Mouse (Mus musculus): ENCODE results near the gene Slc25a26.

Slc25a26 gene

DNA sequence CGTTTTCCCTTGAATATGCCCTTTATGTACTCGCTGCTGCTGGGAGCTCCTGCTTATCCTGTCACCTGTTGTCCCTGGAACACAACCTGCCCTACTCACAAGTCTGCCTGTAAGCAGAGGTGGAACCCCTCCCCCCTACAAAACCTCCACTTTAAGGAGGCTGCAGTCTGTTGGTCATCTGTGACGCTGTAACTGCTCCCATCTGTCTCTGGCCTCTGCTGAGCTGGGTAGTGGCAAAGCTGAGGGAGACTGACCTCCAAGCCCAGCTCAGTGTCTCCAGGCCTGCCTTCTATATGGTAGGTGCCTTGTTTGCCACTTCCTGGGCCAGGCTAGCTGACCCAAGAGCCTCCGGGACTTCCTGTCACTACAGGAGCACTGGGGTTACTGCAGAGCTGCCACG is 101.7 kb downstream of the Slc25a26 start:
- DNase-seq: no peak

DNA sequence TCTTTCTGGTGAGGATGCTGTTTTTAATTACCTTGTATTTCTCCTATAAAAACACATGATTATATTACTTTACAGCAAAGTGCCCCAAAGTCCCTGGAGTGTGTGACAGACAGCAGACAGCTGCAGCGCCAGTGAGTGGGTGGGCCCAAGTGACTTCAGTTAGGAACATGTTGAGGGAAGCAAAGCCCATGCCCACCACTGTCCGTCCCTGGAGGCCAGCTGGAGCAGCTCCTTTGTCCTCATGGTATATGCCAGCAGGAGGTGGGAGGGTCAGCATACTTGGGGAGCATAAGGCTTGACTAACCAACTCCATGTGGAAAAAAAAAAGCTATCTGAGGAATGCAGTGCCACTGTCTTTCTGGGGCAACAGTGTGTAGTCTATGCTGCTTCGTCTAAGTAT is 103.9 kb downstream of the Slc25a26 start:
- DNase-seq: no peak

GRCm38 (mm10) chr6:94604546-94604945 is 104.4 kb downstream of the Slc25a26 start:
- no peak for DNase-seq

DNA sequence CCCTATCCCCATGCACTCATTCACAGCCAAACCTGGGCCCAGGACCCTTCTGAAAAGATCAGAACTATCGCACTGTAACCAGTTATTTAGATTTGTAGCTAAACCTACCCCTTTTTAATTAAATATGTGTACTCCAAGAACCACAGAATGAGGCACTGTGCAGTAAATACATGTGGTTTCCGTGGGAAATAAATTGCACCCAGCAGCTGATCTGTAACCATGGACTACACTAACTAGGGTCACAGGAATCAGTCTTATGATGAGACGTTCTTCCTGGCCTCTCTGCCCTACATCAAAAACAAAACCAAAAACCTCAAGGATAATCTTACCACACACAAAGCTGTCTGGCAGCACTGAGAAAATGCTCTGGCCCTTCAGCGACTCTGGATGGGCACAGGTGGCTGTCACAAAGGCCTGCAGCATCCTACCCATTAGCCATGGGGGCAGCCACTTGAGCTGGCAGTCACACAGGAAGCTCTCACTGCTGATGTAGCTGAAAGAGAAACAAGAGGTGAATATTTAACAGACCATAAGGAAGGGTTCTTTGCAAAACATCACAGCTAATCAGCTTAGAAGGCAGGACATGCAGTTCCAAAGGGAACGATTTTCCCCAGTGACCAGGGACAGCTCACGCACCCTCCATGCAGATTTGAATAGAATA is 113.2 kb downstream of the Slc25a26 start:
- DNase-seq: no peak

DNA sequence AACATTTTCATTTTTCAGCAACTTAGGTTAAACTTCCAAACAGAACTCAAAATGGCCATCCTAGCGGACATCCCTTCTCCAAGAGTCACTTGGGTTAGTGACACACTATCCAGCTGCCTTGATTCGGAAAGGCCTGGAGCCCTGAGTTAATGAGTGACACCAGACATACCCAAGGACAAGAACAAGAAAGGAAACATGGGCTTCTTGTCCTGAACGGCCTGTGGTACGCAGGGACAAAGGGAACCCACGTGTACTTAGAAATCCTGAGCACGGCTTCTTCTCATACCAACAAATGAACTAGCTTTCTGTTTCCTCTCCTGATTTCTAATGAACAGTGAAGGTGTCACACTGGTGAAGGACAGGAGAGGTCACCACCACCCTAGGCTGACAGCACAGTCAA is 114.2 kb downstream of the Slc25a26 start:
- DNase-seq: no peak

- no peak for DNase-seq
These were observed 115.8 kb downstream of the Slc25a26 start for GRCm38 (mm10) chr6:94615936-94616335.

DNA sequence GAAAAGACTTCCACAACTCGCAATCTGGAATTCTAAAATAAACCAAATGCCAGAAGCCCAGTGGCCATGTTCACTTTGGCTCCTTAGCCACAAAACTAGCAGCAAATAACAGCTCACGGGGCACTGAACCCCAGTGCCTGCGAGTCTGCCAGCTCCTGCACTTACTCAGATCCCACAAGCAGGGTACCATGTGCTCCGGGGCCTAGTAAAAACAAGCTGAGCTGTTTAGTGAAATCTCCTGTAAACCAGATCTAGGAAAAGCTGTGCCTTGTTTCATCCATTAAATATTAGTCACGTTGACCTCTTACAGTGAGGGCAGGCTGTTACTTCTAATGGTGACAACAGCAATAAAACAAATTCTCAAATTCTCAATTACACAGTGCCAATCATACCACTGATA is 118.5 kb downstream of the Slc25a26 start:
- DNase-seq: no peak

GRCm38 (mm10) chr6:94620287-94620686 is 120.2 kb downstream of the Slc25a26 start:
- DNase-seq: no peak

- DNase-seq: no peak
These were observed 120.7 kb downstream of the Slc25a26 start for GRCm38 (mm10) chr6:94620801-94621301.

GRCm38 (mm10) chr6:94622983-94623382 is 122.9 kb downstream of the Slc25a26 start:
- peak; percentile 56 for DNase-seq

DNA sequence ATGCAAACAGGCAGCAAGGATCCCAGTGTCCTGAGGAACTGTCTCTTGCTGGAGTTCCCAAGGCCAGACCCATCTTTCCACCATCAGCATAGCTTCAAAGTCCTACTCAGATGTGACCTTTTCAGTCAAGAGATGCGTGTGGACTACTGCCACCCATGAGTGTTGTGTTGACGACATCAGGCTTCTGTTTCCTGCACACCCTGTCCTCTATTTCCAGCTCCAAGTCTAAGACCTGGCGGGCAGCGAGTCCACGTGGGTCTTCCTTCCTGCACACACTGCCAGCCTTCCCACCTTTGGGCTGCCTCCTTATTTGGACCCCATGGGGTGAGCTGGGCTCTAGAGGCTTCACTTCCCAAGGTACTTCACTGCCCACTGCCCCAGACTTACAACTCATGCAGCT is 124.4 kb downstream of the Slc25a26 start:
- no peak for DNase-seq

GRCm38 (mm10) chr6:94625896-94626295 is 125.8 kb downstream of the Slc25a26 start:
- DNase-seq: no peak

GRCm38 (mm10) chr6:94626807-94627206 is 126.7 kb downstream of the Slc25a26 start:
- DNase-seq: no peak

DNA sequence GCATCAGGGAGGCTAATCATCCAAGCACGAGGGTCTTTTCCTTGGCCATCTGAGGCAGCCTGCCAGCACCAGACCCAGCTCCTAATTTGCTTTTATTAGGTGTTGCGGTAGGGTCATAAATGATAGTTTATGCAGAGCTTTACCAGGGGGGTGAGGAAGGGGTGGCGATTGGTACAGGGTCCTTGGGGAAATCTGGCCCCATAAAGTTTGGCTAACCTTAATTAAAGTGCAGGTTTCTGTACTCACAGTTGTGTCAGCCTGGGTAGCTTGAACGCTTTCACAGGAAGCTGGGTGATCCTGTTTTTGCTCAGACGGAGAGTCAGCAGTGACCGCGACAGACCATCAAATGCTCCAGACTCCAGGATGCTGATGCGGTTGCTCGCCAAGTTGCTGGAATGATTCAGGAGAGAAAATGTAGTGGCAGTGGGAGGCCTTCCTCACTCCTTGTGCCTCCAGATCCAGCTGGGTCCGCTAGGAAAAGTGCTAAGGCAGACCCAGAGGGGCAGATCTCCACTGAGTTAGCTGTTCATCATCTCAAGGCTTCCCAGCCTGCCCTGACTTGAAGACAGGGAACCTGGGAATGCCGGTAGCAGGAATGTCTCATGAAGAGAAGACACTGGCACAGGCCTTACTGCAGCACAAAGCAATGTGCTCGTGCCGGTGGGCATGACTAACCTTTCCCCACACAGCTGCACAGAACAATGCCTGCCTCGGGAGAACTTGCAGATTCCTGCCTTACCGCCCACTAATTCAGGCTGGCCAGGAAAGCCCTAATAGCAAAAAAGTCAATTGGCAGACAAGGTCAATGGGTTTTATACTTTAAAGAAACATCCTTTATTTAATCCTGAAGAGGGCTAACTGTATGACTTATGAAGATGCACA is 127.8 kb downstream of the Slc25a26 start:
- no peak for DNase-seq

DNA sequence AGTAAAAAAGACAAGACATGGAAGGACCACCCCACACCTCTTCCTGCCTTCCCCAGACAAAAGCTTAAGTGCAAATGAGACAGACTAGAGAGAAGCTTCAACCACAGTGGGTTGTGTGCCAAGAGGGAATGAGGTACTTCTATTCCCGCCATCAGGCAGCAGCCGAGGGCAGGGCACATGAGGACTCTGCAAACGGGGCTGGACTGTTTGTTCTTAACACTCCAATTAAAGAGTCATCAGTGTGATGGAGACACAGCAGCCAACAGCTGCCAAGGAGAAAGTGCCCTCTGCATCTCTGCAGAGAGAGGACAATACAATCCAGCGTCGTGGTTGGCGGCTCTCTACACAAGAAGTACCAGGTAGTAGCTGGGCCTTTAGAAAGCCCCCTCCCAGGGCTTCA is 128.7 kb downstream of the Slc25a26 start:
- no peak for DNase-seq

- DNase-seq: no peak
These were observed 131.1 kb downstream of the Slc25a26 start for GRCm38 (mm10) chr6:94631051-94631778.

DNA sequence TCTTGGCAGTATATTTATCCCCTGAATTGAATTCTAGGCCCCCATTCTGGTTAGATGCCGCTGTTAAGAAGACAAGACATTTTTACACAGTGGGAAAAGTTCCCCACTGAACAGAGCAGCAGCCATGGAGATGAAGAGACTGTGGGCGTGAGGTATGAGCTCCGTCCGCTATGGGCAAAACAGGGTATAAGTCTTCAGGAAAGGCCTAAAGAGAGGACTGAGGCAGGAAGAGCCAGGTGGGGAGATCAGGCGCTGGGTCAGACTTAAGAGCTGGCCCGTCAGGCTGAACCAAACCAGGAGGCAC is 131.6 kb downstream of the Slc25a26 start:
- DNase-seq: no peak

DNA sequence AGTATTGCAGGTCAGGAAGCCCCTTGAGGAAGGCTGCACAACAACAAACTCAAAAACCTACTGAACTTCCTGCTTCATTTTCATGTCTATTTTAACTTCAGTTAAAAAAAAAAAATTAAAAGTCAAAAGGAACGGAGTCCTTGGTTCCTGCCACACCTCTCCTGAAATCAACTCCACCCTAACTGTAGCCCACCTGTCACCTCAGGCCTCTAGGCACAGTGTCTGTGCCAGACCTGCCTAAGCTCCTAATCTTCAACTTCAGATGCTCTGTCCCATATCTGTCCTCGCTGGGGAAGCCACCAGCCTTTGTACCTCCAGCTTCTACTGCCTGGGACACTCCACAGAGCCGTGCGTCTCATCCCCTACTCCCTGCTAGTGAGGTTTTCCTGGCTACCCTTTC is 134.1 kb downstream of the Slc25a26 start:
- no peak for DNase-seq

- DNase-seq: no peak
These were observed 134.6 kb downstream of the Slc25a26 start for GRCm38 (mm10) chr6:94634710-94635109.

- DNase-seq: no peak
These were observed 135.2 kb downstream of the Slc25a26 start for GRCm38 (mm10) chr6:94635343-94635742.

DNA sequence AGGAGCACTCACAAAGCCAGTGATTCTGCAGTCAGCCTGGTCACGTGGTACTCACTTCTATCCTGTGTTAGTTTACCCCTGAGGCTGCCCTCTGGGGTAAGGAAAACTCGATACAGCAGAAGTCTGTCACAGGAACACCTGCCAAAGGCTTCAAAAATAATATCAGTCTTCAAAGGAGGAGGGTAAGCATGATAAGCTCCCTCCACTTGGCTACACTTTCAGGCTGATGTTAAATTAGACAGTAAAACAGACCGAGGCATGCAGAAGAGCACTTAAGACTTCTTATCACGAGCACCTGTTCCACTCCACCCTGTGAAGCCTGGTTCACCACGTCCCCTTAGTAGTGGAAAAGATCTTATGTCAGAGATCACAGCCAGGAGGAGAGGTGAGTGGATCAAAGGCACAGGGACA is 136.9 kb downstream of the Slc25a26 start:
- no peak for DNase-seq

- DNase-seq: no peak
These were observed 140.2 kb downstream of the Slc25a26 start for GRCm38 (mm10) chr6:94640297-94640696.

DNA sequence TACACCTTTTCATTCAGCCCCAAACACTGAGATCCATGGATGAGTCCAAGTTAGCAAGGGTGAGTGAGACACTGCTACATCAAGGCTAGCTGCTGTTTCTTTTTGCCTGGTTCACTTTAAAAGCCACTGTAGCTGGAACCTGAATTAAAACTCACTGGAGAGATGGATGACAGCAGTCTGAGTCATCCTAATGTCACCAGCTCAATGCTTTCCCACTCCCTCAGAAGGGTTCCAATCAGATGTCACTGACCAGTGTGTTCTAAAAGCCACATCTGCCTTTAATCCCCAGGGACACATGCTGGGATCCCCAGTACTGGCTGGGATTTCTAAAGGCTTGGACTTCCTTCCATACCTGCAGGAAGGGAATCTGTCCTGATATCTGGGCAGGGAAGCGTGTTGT is 141.9 kb downstream of the Slc25a26 start:
- DNase-seq: no peak

DNA sequence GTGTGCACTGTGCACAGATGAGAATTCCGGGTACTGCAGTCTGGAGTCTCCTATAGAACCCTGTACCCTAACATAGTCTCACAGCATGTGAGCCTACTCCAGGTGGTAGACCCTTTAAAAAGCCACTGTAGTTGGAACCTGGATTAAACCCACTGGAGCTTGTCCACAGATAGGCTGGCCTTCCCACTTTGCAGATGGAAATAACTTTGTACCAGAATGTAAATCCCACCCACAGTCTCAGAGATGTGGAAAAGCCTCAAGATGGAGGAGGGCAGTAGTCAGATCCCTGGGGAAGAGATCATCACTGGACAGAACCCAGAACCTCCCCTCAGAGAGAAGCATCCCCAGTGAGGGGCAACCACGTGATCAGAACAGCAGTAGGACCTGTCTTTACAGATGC is 143.9 kb downstream of the Slc25a26 start:
- no peak for DNase-seq

All from liver (tissue).